Mouse (Mus musculus) lung, postnatal 0 days (tissue): ENCODE measurements around the gene Gm21188. TPM values are rescaled to one million over a fixed set of nuclear protein-coding genes. Genes with fewer than 3 reads are reported as not detected.
"Not testable (repeated sequence)": the region's sequence is repeated elsewhere in the genome, so short reads cannot be mapped to it uniquely, and the experiment has no call there.

Experiments
- ATAC-seq: fragments of 200-750 bp; cut with Nextera tagmentation; 2 replicates; pipeline ENCODE4 v1.8.0; 2017; ENCODE audit warnings: moderate library complexity
- DNase-seq: peaks from one replicate; pipeline ENCODE4 v3.0.0-alpha.2; 2016; ENCODE audit warnings: low spot score
- H3K27ac ChIP-seq: fragments of 300-500 bp; sonication (generic); 2 replicates; pipeline ENCODE4 v1.5.1; 2014; ENCODE audit warnings: antibody characterized with exemption, mild to moderate bottlenecking, low read length, mixed read lengths
- H3K27me3 ChIP-seq: fragments of 300-500 bp; sonication (generic); replicated peaks from 2 replicates; pipeline ENCODE4 v1.6.1; 2014; ENCODE audit warnings: low read length, mixed read lengths; ENCODE audit not compliant: insufficient read depth
- H3K36me3 ChIP-seq: fragments of 300-500 bp; sonication (generic); 2 replicates; pipeline ENCODE4 v1.6.1; 2014; ENCODE audit warnings: low read length, mixed read lengths; ENCODE audit not compliant: insufficient read depth
- H3K4me1 ChIP-seq: fragments of 300-500 bp; sonication (generic); 2 replicates; pipeline ENCODE4 v1.6.1; 2014; ENCODE audit warnings: antibody characterized with exemption, low read depth, low read length, mixed read lengths; ENCODE audit not compliant: insufficient read depth
- H3K4me2 ChIP-seq: fragments of 300-500 bp; sonication (generic); replicated peaks from 2 replicates; pipeline ENCODE4 v1.6.1; 2014; ENCODE audit warnings: low read depth, mild to moderate bottlenecking, low read length, moderate library complexity, mixed read lengths
- H3K4me3 ChIP-seq: fragments of 300-500 bp; sonication (generic); 2 replicates; pipeline ENCODE4 v1.5.1; 2014; ENCODE audit warnings: low read depth, low read length
- H3K9ac ChIP-seq: fragments of 300-500 bp; sonication (generic); replicated peaks from 2 replicates; pipeline ENCODE4 v1.6.1; 2014; ENCODE audit warnings: low read depth, mild to moderate bottlenecking
- H3K9me3 ChIP-seq: fragments of 300-500 bp; sonication (generic); 2 replicates; pipeline ENCODE4 v1.6.1; 2016; ENCODE audit warnings: low read length, mixed read lengths
- CTCF ChIP-seq: IDR thresholded peaks from 2 replicates; pipeline ENCODE4 v1.5.1; 2016; ENCODE audit warnings: antibody characterized with exemption, mild to moderate bottlenecking
- WGBS: fragments of 180-500 bp; shearing (Covaris S2); extraction: QIAGEN DNeasy Blood & Tissue Kit; methylation state at CpG from one replicate; pipeline ENCODE4 v1.1.7; 2014; 5-methylcytosine and 5-hydroxymethylcytosine counted together
- polyA plus RNA-seq: library from polyadenylated mRNA; unstranded; fragments of >200 nt; fragmentation: Nextera tagmentation; extraction: Ambion mirVana; gene quantifications from 2 replicates; pipeline ENCODE4 v1.2.1, GENCODE M21; 2015

Gm21188 gene
- polyA plus RNA-seq, 1 experiment from 2014 or later: 0.38 TPM

GRCm38 (mm10) chr13:120062903-120063302 is 10.9 kb upstream of the Gm21188 start:
- H3K4me1 ChIP-seq, H3K36me3 ChIP-seq, H3K4me2 ChIP-seq, H3K4me3 ChIP-seq, H3K9me3 ChIP-seq, ATAC-seq, DNase-seq, H3K27me3 ChIP-seq, H3K9ac ChIP-seq, H3K27ac ChIP-seq: not testable (repeated sequence)
- WGBS: no CpG with 5 or more reads among the region's 4 CpGs

DNA sequence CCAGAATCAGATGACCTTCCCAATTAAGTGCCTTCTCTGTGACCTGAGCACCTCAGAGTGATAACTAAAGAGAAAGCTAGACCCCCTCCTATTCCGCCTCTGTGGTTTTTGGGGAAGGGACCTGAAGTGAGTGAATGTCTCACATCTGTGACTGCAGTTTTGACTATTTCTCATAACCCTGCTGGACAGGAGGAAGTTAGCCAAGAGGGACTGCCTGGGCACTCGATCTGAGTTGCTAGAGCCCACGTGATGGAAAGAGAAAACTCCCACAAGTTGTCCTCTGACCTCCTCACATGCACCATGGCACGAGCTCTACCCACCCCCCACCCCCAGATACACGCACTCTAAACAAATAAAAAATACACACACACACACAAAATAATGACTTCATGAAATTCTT is 3.4 kb downstream of the Gm21188 start:
- WGBS: no CpG with 5 or more reads among the region's 5 CpGs
- DNase-seq, H3K4me1 ChIP-seq, H3K4me2 ChIP-seq, H3K9ac ChIP-seq, H3K27ac ChIP-seq, ATAC-seq, H3K4me3 ChIP-seq, H3K36me3 ChIP-seq, H3K27me3 ChIP-seq, H3K9me3 ChIP-seq: not testable (repeated sequence)

DNA sequence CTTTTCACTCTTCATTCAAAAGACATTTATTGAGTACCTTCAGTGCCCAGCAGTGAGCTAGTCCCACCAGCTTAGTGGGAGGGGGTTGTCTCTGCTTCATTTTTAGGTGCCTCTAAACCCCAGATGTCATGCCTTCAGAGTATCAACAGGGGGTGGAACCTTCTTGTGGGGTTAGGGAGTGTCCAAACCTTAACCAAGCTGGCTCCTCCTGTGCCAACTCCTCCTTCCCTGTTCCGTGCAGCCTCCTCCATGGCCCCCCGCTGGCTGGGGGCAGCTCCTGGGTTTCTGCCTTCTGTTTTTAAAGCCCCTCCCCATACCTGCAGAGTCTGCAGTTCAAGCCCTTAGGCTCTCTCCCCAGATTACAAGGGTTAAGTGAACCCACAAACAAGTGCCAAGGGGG is 3.8 kb downstream of the Gm21188 start:
- H3K4me1 ChIP-seq, H3K9ac ChIP-seq, H3K4me3 ChIP-seq, H3K27me3 ChIP-seq, H3K27ac ChIP-seq, H3K36me3 ChIP-seq, DNase-seq, H3K9me3 ChIP-seq, H3K4me2 ChIP-seq: not testable (repeated sequence)
- no CpG with 5 or more reads among the region's 2 CpGs for WGBS
- peak; percentile 43; the same call in 1 of the 2 replicates for ATAC-seq

DNA sequence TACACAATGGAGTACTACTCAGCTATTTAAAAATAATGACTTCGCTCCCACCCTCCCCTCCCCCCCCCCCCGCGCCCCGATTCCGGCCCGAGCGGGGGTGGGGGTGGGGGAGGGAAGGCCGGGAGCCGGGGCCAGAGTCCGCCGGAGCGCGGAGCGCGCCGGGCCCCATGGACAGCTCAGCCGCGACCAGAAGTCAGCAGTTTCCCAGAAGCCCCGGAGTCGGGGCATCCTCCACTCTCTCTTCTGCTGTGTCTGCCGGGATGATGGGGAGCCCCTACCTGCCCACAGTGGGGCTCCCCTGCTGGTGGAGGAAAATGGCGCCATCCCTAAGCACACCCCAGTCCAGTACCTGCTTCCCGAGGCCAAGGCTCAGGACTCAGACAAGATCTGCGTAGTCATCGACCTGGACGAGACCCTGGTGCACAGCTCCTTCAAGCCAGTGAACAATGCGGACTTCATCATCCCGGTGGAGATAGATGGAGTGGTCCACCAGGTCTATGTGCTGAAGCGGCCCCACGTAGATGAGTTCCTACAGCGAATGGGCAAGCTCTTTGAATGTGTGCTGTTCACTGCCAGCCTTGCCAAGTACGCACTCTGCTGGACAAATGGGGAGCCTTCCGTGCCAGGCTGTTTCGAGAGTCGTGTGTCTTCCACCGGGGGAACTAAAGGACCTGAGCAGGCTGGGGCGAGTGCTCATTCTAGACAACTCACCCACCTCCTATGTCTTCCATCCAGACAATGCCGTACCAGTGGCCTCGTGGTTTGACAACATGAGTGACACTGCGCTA is 5.4 kb downstream of the Gm21188 start:
- 2% methylated on average over 15 of the region's 40 CpGs for WGBS
- H3K4me3 ChIP-seq, DNase-seq, H3K9me3 ChIP-seq, H3K9ac ChIP-seq, H3K36me3 ChIP-seq, ATAC-seq, H3K27ac ChIP-seq, H3K27me3 ChIP-seq, H3K4me2 ChIP-seq, H3K4me1 ChIP-seq: not testable (repeated sequence)

DNA sequence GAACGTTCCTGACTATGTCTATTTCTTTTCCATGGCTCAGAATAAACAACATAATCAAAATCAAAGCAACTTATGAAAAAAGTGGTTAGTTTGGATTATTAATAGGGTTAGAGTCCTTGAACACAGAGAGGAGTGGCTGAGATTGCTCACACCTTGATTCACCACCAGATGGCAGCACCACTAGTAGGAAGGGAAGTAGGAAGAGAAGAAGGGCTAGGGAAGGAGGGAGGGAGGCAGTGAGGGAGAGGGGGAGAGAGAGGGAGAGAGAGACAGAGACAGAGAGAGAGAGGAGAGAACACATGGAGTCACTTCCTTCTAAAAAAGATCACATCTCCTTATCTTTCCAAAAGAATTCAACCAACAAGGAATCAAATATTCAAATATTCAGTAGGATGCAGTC is 10.8 kb downstream of the Gm21188 start:
- DNase-seq: peak; percentile 4
- H3K27me3 ChIP-seq, H3K9ac ChIP-seq, ATAC-seq, H3K4me1 ChIP-seq, H3K9me3 ChIP-seq, H3K4me2 ChIP-seq, H3K36me3 ChIP-seq, H3K4me3 ChIP-seq, H3K27ac ChIP-seq: not testable (repeated sequence)
- peak; percentile 49 for TF ChIP-seq CTCF
- WGBS: no CpG with 5 or more reads among the region's 1 CpGs

GRCm38 (mm10) chr13:120037881-120038280 is 14.1 kb downstream of the Gm21188 start:
- not testable (repeated sequence) for H3K4me2 ChIP-seq, H3K9me3 ChIP-seq, H3K27ac ChIP-seq, H3K9ac ChIP-seq, H3K4me3 ChIP-seq, H3K27me3 ChIP-seq, ATAC-seq, H3K36me3 ChIP-seq, H3K4me1 ChIP-seq, DNase-seq
- 10% methylated on average over 6 of the region's 6 CpGs for WGBS

DNA sequence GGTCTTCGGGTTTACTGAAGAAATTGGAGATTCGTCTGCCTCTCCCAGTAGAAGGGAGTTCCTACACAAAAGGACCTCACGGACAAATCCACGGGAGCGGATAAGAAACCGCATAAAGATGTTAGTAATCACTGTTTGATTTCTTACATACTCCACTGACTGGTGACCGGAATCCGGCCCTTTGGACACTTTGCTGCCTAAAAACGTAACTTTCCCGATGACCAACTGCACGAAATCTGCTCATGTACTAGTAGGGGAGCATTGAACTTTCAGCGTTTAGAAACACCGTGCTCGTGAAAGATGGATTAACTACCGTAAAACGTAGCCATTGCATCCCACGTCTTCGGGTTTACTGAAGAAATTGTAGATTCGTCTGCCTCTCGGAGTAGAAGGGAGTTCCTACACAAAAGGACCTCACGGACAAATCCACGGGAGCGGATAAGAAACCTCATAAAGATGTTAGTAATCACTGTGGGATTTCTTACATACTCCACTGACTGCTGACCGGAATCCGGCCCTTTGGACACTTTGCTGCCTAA is 15.3 kb downstream of the Gm21188 start:
- not testable (repeated sequence) for H3K27me3 ChIP-seq, H3K4me2 ChIP-seq, ATAC-seq, H3K4me3 ChIP-seq, H3K9ac ChIP-seq, H3K36me3 ChIP-seq, H3K27ac ChIP-seq, H3K4me1 ChIP-seq, H3K9me3 ChIP-seq, DNase-seq
- 1% methylated on average over 23 of the region's 25 CpGs for WGBS

DNA sequence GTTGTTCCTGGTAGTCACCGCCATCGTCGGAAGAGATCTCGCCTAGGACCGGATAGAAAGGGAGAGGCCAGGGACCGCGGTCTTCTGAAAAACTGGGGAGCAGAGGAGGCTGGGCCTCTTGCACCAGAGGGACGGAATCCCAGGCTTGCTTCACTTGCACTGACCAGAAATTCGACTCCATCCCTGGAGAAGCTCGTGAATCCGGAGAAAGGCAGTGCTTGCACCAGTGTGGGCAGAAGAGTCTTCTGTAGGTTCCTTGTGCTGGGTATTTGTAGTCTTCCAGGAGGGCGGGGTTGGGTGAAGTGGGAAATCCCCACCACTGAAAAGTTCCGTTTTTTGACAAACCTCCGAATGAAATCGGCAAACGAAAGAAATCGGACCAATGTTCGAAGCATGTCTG is 16.8 kb downstream of the Gm21188 start:
- not testable (repeated sequence) for H3K27me3 ChIP-seq, H3K4me2 ChIP-seq, H3K27ac ChIP-seq, H3K4me1 ChIP-seq, DNase-seq, H3K9ac ChIP-seq, H3K36me3 ChIP-seq, H3K4me3 ChIP-seq, H3K9me3 ChIP-seq, ATAC-seq
- WGBS: 3% methylated on average over 9 of the region's 18 CpGs

- not testable (repeated sequence) for H3K9me3 ChIP-seq, H3K4me3 ChIP-seq, H3K27me3 ChIP-seq, H3K9ac ChIP-seq, H3K36me3 ChIP-seq, H3K4me1 ChIP-seq, ATAC-seq, H3K27ac ChIP-seq, DNase-seq, H3K4me2 ChIP-seq
- 3% methylated on average over 3 of the region's 10 CpGs for WGBS
Measured at GRCm38 (mm10) chr13:120034637-120035036, 17.4 kb downstream of the Gm21188 start.
